In the genomic region with DNA sequence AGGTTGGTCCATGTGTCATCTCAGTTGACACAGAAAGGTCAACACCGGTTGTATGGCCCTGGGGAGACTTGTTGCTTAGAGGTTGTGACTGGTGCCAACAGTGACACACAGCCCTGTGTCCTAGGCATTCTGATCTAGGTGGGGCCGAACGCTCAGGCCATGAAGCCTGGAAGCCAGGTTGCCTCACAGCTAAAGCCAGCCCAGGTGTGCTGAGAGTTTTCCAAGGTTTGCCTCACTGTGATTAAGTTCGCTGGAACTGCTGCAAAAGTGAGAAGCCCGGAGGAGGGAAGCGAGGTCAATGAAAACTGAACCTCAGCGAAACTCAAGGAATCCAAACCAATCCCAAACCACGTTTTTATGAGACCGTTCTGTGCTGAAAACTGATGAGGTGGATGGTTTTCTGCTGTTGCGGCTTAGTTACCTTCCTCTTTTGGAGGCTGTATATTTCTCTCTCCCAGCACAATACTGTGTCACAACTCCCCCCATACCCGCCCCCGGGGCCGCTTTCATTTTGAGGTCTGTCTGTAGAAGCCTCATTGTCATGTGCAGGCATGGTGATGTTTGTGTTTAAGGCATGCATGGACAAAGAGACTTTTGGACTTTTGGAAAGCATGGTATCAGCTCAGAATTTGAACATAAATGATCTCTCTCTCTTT, we compare ENCODE assay signal across 12 mouse cellular contexts. TPM values are rescaled to one million over a fixed set of nuclear protein-coding genes. Genes with fewer than 3 reads are reported as not detected.
DNase-seq lines count a peak whose midpoint lies in the region; ATAC-seq lines count a peak whose summit lies in the region.
"Had no signal": no experiment of that assay in that cellular context is flagged by ENCODE, and none has a peak within 500 bp of the region (broad histone marks: within the 10 kb centered on the region; RNA-seq: fewer than 3 reads in every experiment).

No protein-coding gene starts in this region.

- peak; percentile 63 for ATAC-seq in megakaryocyte, adult 5-6 weeks (ENCODE audit: poor library complexity, severe bottlenecking)
- ATAC-seq in CD4-positive, CD25-positive, alpha-beta regulatory T cell, adult 4 months, result no peak

- DNase-seq in adrenal gland, adult 2 months, result peak; percentile 15
- no peak for DNase-seq in adrenal gland, postnatal 14 days
- DNase-seq in spleen, postnatal 36 days (ENCODE audit: low spot score in 2 of 2), result peak; percentile 15 to 29
- DNase-seq in spleen, postnatal 14 days (ENCODE audit: low spot score in 2 of 2), result no peak
- peak; percentile 65 for DNase-seq in thymus, postnatal 4 days
- DNase-seq in natural killer cell, adult 2 months (ENCODE audit: low spot score in 2 of 2), result no peak
- DNase-seq: adrenal gland, adult 8-10 months; kidney, adult 11 months; retina, postnatal 1 day had no signal

RNA-seq across cellular contexts. Expression of a gene that starts 56.2 kb away (rescaled TPM):
- total RNA-seq in adrenal gland, adult 2 months (2021), result 10 to 100 TPM; 39.4 to 50.3 TPM
- polyA plus RNA-seq in adrenal gland, adult 2 months (2012; rRNA removed), result 18.2 and 35.6 TPM in 2 replicates
- 83.8 and 85.5 TPM in 2 replicates for total RNA-seq in adrenal gland, postnatal 14 days (2021)
- 25.0 and 31.1 TPM in 2 replicates for total RNA-seq in megakaryocyte, adult 5-6 weeks (2015)
- 24.1 and 33.8 TPM in 2 replicates for total RNA-seq in megakaryocyte, adult 5-6 weeks (2017)
- polyA plus RNA-seq in CD4-positive, CD25-positive, alpha-beta regulatory T cell, adult 4 months (2017; shearing (Covaris generic)), result 1 to 10 TPM in 1 of 2 experiments, under 1 TPM in 1; 0.54 to 1.1 TPM
- total RNA-seq: MEL had no signal

Comparison
In these comparisons a context has a peak if more than half of its experiments do, and no peak if none do; other contexts are left out.
1. DNase-seq: peak in adrenal gland, adult 2 months (single experiment), spleen, postnatal 36 days (2 of 2) and thymus, postnatal 4 days (single experiment); none in adrenal gland, postnatal 14 days (single experiment), spleen, postnatal 14 days (0 of 2) and natural killer cell, adult 2 months (0 of 2).